Mouse (Mus musculus) small intestine, adult 2 months (tissue): ENCODE measurements around the gene Dgkh. TPM values are rescaled to one million over a fixed set of nuclear protein-coding genes. Genes with fewer than 3 reads are reported as not detected.
A peak's percentile ranks its signal among the peaks of the same experiment; 100 is the strongest.

ENCODE experiments used
- H3K27ac ChIP-seq: fragments of 200-500 bp; 2 replicates; pipeline ENCODE4 v1.5.1; 2012; ENCODE audit warnings: low read depth, low read length, control low read depth, inconsistent platforms; ENCODE audit not compliant: insufficient read depth
- H3K27me3 ChIP-seq: fragments of 200-500 bp; 2 replicates; pipeline ENCODE4 v1.6.1; 2012; ENCODE audit warnings: mild to moderate bottlenecking, moderate library complexity, low read length, inconsistent platforms; ENCODE audit not compliant: control insufficient read depth, insufficient read depth
- H3K36me3 ChIP-seq: fragments of 200-500 bp; 2 replicates; pipeline ENCODE4 v1.6.1; 2012; ENCODE audit warnings: mild to moderate bottlenecking, low read length, control low read depth, inconsistent platforms; ENCODE audit not compliant: control insufficient read depth, insufficient read depth
- H3K4me1 ChIP-seq: fragments of 200-500 bp; 2 replicates; pipeline ENCODE4 v1.6.1; 2012; ENCODE audit warnings: low read length, inconsistent platforms, mixed read lengths; ENCODE audit not compliant: control insufficient read depth, insufficient read depth, insufficient read length
- H3K4me3 ChIP-seq: fragments of 200-500 bp; 2 replicates; pipeline ENCODE4 v1.5.1; 2012; ENCODE audit warnings: low read depth, mild to moderate bottlenecking, control low read depth, inconsistent platforms, low read length, moderate library complexity
- CTCF ChIP-seq: fragments of 200-500 bp; IDR thresholded peaks from 2 replicates; pipeline ENCODE4 v1.5.1; 2012; ENCODE audit warnings: low read depth, mild to moderate bottlenecking, control low read depth, inconsistent platforms, low read length, moderate library complexity, mixed read lengths; ENCODE audit not compliant: insufficient replicate concordance, insufficient read length; ENCODE audit errors: extremely low read depth
- POLR2A ChIP-seq: fragments of 200-500 bp; IDR thresholded peaks from 2 replicates; pipeline ENCODE4 v1.6.1; 2012; ENCODE audit warnings: low read depth, mild to moderate bottlenecking, control low read depth, inconsistent platforms, low read length, moderate library complexity
- whole genome bisulfite sequencing: fragments of 180-500 bp; shearing (Covaris S2); methylation state at CpG from one replicate; pipeline ENCODE4 v1.1.7; 2018; 5-methylcytosine and 5-hydroxymethylcytosine counted together
- polyA plus RNA-seq: library from polyadenylated mRNA; depleted of rRNA; stranded (reverse); fragments of >200 nt; gene quantifications from 2 replicates; pipeline ENCODE4 v1.2.3, GENCODE M21; 2012; rRNA removed

Dgkh gene
- polyA plus RNA-seq: 0.37 and 0.60 TPM in 2 replicates

DNA sequence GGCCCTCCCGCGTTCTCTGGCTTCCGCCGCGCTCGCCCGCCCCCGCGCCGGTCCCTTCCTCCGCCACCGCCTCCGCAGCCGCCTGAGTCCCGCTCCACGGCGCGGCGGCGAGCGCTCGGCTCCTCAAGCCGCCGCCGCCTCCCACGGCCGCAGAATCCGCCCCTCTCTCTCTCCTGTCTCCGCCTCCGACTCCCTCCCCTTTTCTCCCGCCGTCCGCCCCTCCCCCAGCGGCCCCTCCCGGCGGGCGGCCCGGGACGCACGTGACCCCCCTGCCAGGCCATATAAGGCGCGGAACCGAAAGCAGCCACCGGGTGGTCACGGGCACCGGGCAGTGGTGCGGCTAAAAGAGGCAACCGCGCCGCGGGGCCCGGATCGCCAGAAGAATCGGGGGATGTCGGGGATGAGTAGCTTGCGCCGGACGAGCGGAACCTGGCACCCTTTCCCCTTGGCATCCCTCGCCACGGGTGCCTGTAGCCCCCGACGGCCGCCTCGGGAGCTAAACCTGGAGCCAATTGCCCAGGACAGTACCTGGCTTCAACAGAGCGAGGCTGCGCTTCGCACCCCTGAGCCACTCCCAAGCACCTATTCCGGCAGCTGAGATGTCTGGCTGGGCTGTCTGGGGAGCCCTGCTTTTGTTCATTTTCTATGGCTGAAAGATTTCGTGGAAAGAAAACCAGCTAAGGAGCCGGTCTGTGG is at the start of gene Dgkh:
Dgkh (minus strand) TSS at position 160 of the 696 bp plus-strand sequence.
- no peaks in the 10 kb centered on the region for H3K36me3 ChIP-seq
- peak within 1 kb of the TSS; percentile 68 for H3K4me3 ChIP-seq
- WGBS: 1% methylated on average over 65 of the region's 71 CpGs
- TF ChIP-seq CTCF (no peak), POLR2A (peak; percentile 71)
- H3K4me1 ChIP-seq: no peaks in the 10 kb centered on the region; the same call in 1 of the 2 replicates
- H3K27me3 ChIP-seq: peaks cover 14% of the 10 kb centered on the region; the same call in 1 of the 2 replicates
- peak within 1 kb of the TSS; percentile 65 for H3K27ac ChIP-seq

DNA sequence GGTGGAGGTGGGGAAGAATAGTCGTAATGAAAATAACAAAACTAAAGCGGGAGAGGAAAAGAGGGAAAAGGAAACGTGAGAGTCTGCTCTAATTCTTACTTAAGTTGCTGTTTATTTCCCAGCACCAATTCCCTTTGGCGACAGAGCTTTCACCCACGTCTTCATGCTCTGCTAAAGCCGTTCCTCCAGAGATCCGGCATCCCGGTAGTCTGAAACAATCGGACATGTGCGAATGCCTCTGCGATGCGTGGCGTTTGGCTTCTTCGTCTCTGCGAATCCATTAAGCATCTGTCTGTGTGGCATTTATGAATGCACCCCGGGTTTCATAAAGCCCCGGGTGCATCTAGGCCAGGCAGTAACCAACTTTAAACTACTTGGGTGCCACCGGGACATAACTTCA is 44.6 kb upstream of the Dgkh start:
- H3K27me3 ChIP-seq: no peaks in the 10 kb centered on the region
- H3K36me3 ChIP-seq: no peaks in the 10 kb centered on the region
- H3K4me1 ChIP-seq: no peaks in the 10 kb centered on the region
- TF ChIP-seq POLR2A (no peak), CTCF (no peak)
- WGBS: 77% methylated on average over 18 of the region's 18 CpGs
- no peak overlapping the region for H3K27ac ChIP-seq
- H3K4me3 ChIP-seq: no peak overlapping the region

DNA sequence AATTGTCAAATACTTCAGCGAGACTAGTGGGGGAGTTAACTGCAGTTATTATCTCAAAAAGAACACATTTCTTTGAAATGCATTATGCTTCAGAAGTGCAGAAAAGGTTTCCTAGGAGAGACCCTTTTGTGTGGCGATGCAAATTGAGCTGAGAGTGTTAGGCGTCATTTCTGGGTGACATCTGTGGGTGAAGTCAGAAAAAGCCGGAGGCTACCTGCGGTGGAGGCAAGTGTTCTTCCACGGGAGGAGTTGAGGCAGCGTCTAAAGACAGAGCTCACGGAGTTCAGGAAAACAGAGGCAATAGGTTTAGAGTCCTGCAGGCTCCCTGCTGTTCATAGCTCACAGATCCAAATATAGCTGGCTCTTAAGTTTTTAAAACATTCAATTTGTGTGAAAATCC is 44.1 kb upstream of the Dgkh start:
- WGBS: 54% methylated on average over 8 of the region's 8 CpGs

DNA sequence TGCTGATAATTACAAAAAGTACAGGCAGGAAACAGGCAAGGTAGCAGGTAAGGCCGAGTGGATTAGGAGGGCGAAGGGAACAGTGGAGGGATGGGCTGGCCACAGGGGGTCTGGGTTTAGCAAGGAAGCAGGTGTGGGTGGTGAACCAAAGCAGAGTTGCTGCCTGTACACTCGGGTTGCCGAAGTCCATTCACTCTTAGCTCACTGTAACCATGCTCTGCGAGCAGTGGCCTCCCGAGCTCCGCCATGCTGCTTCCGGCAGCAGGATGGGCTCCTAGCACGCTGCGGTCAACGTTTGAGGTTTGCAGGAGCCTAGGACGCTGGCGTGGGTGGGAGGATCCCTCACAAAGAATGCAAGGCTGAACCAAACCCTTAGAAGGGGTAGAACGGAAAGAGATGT is 43.1 kb upstream of the Dgkh start:
- H3K4me3 ChIP-seq: no peak overlapping the region
- 64% methylated on average over 14 of the region's 14 CpGs for WGBS
- no peak for TF ChIP-seq POLR2A
- TF ChIP-seq CTCF: no peak
- H3K36me3 ChIP-seq: no peaks in the 10 kb centered on the region
- no peak overlapping the region for H3K27ac ChIP-seq
- no peaks in the 10 kb centered on the region for H3K27me3 ChIP-seq
- no peaks in the 10 kb centered on the region for H3K4me1 ChIP-seq

More for the DNA sequence above, 44.1 kb upstream of the Dgkh start:
- no peaks in the 10 kb centered on the region for H3K36me3 ChIP-seq
- TF ChIP-seq CTCF: no peak
- TF ChIP-seq POLR2A: no peak
- H3K4me1 ChIP-seq: no peaks in the 10 kb centered on the region
- no peaks in the 10 kb centered on the region for H3K27me3 ChIP-seq
- H3K4me3 ChIP-seq: no peak overlapping the region
- no peak overlapping the region for H3K27ac ChIP-seq

DNA sequence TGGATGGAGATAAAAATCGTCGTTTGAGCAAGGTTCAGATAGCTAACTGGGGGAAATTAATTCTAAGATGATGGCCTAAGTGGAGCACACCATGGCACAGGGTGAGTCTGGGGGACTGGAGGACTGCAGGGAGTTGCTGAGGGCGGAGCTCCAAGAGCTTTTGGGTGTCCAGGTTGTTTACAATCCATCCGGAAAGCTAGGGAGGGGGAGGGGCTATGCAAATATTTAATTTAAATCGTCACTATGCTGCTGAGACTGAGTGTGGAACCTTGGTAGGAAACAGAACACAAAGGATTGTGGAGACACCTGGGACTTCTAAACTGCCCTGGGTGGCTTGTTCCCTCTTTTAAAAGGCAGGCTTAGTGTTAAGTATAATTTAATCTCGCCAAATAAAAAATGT is 42.6 kb upstream of the Dgkh start:
- Histone ChIP-seq H3K4me1 (no peaks in the 10 kb centered on the region), H3K4me3 (no peak overlapping the region), H3K27me3 (no peaks in the 10 kb centered on the region), H3K27ac (no peak overlapping the region), H3K36me3 (no peaks in the 10 kb centered on the region)
- 26% methylated on average over 6 of the region's 6 CpGs for WGBS
- no peak for TF ChIP-seq CTCF

DNA sequence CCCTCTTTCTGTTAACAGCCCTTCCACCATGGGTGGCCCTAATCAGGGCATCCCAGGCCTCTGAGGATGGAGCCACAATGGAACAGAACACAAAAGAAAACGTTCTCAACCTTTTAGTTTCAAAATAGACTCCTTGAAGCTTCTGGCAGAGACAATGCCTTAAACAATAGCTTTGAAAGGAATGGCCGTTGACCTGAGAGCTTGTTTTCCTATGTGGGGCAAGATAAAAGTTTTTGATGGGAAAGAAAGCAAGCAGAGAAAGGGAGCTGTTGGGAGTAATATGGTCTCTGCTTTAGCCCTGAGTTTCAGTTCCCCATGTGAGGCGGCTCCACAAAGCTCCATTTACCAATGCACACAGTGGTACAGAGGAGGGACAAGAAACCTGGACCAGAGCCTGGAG is 37.9 kb upstream of the Dgkh start:
- TF ChIP-seq POLR2A: no peak
- TF ChIP-seq CTCF: no peak
- Histone ChIP-seq H3K4me1 (no peaks in the 10 kb centered on the region), H3K27me3 (no peaks in the 10 kb centered on the region), H3K4me3 (no peak overlapping the region), H3K27ac (no peak overlapping the region), H3K36me3 (no peaks in the 10 kb centered on the region)
- WGBS: 40% methylated on average over 3 of the region's 3 CpGs

DNA sequence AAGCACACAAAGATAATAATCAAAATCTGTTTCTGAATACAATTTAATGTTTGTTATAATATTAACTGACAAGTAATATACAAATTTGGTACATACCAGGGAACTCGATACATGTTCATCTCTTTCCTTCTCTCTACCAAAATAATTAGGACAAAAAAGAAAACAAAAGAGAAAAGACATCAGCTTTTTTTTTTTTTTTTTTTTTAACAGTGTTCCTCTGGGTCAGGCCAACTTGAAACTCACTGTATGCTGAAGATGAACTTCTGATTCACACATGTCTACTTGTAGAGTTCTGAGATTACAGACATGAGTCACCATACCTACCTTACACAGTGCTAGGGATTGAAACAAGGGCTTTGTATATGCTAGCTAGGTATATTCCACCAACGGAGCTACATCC is 28.5 kb upstream of the Dgkh start:
- Histone ChIP-seq H3K4me1 (no peaks in the 10 kb centered on the region), H3K27ac (no peak overlapping the region), H3K4me3 (no peak overlapping the region), H3K27me3 (no peaks in the 10 kb centered on the region), H3K36me3 (no peaks in the 10 kb centered on the region)
- WGBS: 79% methylated on average over 2 of the region's 2 CpGs
- TF ChIP-seq CTCF (no peak), POLR2A (no peak)
